Mouse (Mus musculus): ENCODE data around the gene Slc7a1.

DNA sequence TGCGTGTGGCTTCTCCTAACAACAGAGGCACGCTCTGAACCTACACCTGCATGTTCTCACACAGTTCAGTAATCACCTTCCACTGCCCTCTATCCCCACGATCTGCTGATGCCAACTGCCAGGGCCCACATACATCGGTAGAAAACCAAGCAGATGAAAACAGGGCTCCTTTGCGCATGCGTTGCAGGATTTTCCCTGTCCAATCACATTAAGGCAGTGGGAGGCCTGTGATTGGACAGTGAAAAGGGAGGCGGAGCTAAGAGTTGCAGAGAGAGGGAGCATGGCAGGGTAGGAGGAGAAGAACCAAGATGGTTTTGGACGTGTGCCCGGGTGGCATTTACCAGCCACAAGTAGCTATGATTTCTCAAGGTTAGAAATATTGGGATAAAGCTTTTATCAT lies 28.3 kb downstream of the Slc7a1 start:
- TF ChIP-seq POLR2AphosphoS2 (IDR thresholded peaks at IDR 0.05; ENCODE audit: insufficient read length, low read depth) (no peak), POLR2A (IDR thresholded peaks at IDR 0.05; ENCODE audit: insufficient read length, low read depth) (no peak), USF1 (IDR thresholded peaks at IDR 0.05; ENCODE audit: low read depth) (no peak), MAX (IDR thresholded peaks at IDR 0.05; ENCODE audit: low read depth) (no peak), MYOG (IDR thresholded peaks at IDR 0.05; ENCODE audit: control insufficient read depth in 1 of 3, insufficient read depth in 1 of 3, insufficient read length in 2 of 3, low read depth in 2 of 3) (no peak), TCF12 (IDR thresholded peaks at IDR 0.05; ENCODE audit: insufficient read depth, poor library complexity, severe bottlenecking) (no peak), CEBPB (IDR thresholded peaks at IDR 0.05; ENCODE audit: insufficient read depth, poor library complexity, severe bottlenecking) (no peak), E2F4 (IDR thresholded peaks at IDR 0.05; ENCODE audit: insufficient read depth) (no peak), MYOD1 (IDR thresholded peaks at IDR 0.05; ENCODE audit: control insufficient read depth in 1 of 3, insufficient read length in 2 of 3, low read depth in 2 of 3) (no peak), SRF (IDR thresholded peaks at IDR 0.05; ENCODE audit: control insufficient read depth, insufficient read length, low read depth) (no peak), REST (IDR thresholded peaks at IDR 0.05; ENCODE audit: insufficient read depth, insufficient read length) (no peak), TCF3 (IDR thresholded peaks at IDR 0.05; ENCODE audit: insufficient read length, low read depth) (no peak)

All from myocyte (in vitro differentiated cells).